Mouse (Mus musculus) embryonic facial prominence, embryonic 15.5 days (tissue): Measurements from ENCODE around the gene Olfr90. TPM values are rescaled to one million over a fixed set of nuclear protein-coding genes. Genes with fewer than 3 reads are reported as not detected.
A peak's percentile ranks its signal among the peaks of the same experiment; 100 is the strongest.

Source experiments
- ATAC-seq: fragments of 200-750 bp; cut with Nextera tagmentation; 2 replicates; pipeline ENCODE4 v1.8.0; 2017; ENCODE audit warnings: low read depth, moderate TSS enrichment; ENCODE audit not compliant: insufficient number of reproducible peaks, low FRiP score, low TSS enrichment
- H3K27ac ChIP-seq: fragments of 300-500 bp; sonication (generic); replicated peaks from 2 replicates; pipeline ENCODE4 v1.5.1; 2015; ENCODE audit warnings: mild to moderate bottlenecking, inconsistent platforms
- H3K27me3 ChIP-seq: fragments of 300-500 bp; sonication (generic); 2 replicates; pipeline ENCODE4 v1.6.1; 2015; ENCODE audit warnings: inconsistent platforms
- H3K36me3 ChIP-seq: fragments of 300-500 bp; sonication (generic); 2 replicates; pipeline ENCODE4 v1.6.1; 2015; ENCODE audit warnings: mild to moderate bottlenecking, inconsistent platforms
- H3K4me1 ChIP-seq: fragments of 300-500 bp; sonication (generic); 2 replicates; pipeline ENCODE4 v1.6.1; 2015; ENCODE audit warnings: inconsistent platforms
- H3K4me2 ChIP-seq: fragments of 300-500 bp; sonication (generic); replicated peaks from 2 replicates; pipeline ENCODE4 v1.6.1; 2015; ENCODE audit warnings: mild to moderate bottlenecking, inconsistent platforms
- H3K4me3 ChIP-seq: fragments of 300-500 bp; sonication (generic); replicated peaks from 2 replicates; pipeline ENCODE4 v1.5.1; 2015; ENCODE audit warnings: mild to moderate bottlenecking, inconsistent platforms
- H3K9ac ChIP-seq: fragments of 300-500 bp; sonication (generic); 2 replicates; pipeline ENCODE4 v1.6.1; 2015; ENCODE audit warnings: inconsistent platforms
- H3K9me3 ChIP-seq: fragments of 300-500 bp; sonication (generic); replicated peaks from 2 replicates; pipeline ENCODE4 v1.6.1; 2016; ENCODE audit warnings: inconsistent platforms
- WGBS: fragments of 180-500 bp; shearing (Covaris S2); methylation state at CpG from one replicate; pipeline ENCODE4 v1.1.7; 2015; 5-methylcytosine and 5-hydroxymethylcytosine counted together
- polyA plus RNA-seq: library from polyadenylated mRNA; unstranded; fragments of >200 nt; fragmentation: Nextera tagmentation; extraction: Ambion mirVana; gene quantifications from 2 replicates; pipeline ENCODE4 v1.2.1, GENCODE M21; 2015

Olfr90 gene
- polyA plus RNA-seq, 1 experiment from 2014 or later = 0.07 TPM

- ATAC-seq = peak; percentile 92
- no peaks in the 10 kb centered on the region for H3K9me3 ChIP-seq
- peak within 1 kb of the TSS; percentile 77 for H3K27ac ChIP-seq
- peaks cover 39% of the 10 kb centered on the region for H3K4me1 ChIP-seq
- peak within 1 kb of the TSS; percentile 68 for H3K4me3 ChIP-seq
- no peaks in the 10 kb centered on the region for H3K36me3 ChIP-seq
- peak within 1 kb of the TSS; percentile 67 for H3K9ac ChIP-seq
- H3K27me3 ChIP-seq = peaks cover 4% of the 10 kb centered on the region; the same call in 1 of the 2 replicates
- under 1% methylated on average over 49 of the region's 55 CpGs for WGBS
- H3K4me2 ChIP-seq = peak within 1 kb of the TSS; percentile 92
Observed at GRCm38 (mm10) chr17:37045611-37046311, 42.5 kb downstream of the Olfr90 start, which contains the start of gene Gabbr1. Gabbr1 (plus strand) TSS chr17:37045966.

DNA sequence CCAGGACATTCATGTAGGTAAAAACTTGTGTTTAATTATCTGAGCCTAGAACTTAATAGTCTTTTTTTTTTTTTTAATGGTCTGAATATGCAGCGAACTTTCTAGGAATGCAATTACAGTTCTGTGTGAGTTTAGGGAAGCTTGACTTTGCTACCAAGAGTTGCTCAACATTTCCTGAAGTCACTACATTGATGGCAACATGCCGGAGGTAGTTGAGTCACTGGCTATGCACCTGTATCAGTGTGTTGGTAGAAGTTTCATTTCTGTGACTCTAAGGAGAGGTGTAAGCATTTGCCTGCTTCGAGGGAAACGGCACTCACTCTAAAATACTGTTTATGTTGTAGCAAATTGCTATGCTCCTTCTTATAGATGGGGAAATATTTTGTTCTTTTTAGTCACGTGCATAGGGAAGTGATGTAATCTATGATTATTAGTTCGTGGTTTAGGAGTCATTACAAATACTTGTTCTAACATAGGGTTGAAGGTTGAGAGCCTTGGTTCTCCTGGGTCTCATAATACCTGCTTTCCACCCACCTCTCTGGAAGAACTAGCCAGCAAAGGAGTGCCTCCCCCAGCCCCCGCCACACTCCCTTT is 43.6 kb downstream of the Olfr90 start:
- Histone ChIP-seq H3K4me3 (peak overlapping the region; percentile 68), H3K27me3 (peaks cover 4% of the 10 kb centered on the region; the same call in 1 of the 2 replicates), H3K27ac (peak overlapping the region; percentile 77; the same call in 1 of the 2 replicates), H3K4me2 (peak overlapping the region; percentile 92; the same call in 1 of the 2 replicates), H3K9ac (no peak overlapping the region), H3K36me3 (no peaks in the 10 kb centered on the region), H3K4me1 (peaks cover 29% of the 10 kb centered on the region), H3K9me3 (no peaks in the 10 kb centered on the region)
- 62% methylated on average over 7 of the region's 7 CpGs for WGBS
- no peak for ATAC-seq

DNA sequence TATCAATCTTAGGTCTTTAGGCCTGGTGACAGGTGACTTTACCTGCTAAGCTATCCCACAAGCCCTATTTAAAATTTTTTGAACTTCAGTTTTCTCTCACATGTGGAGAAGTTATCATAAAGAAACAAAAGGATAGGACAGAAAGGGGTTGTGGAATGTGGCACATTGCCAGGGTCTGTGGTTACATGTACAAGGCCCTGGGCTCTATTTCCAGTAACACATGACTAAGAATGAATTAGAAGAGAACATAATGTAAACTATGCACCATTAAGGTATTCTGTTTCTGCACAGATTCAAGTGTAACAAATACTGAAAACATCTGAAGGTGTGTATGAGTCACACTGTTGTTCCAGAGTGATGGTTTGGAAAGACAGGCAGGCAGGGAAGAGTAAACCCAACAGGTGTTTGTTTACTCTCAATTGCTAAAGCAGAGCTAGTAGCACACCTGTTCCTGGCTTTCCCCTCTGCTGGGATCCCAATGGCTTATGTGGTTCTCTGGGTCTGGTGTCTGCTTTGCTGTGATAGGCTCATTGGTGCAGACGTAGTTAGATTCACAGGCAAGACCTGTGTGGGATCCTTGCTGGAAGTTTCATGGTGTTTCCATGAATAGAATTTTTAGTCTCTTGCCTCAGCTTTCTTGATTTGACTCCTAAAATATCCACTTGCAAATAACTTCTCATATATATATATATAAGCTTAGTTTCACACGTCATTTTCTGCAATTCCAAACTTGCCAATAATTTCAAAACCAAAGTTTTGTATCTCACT is 49.0 kb downstream of the Olfr90 start:
- H3K4me1 ChIP-seq = no peaks in the 10 kb centered on the region
- H3K4me2 ChIP-seq = no peak overlapping the region
- no peaks in the 10 kb centered on the region for H3K36me3 ChIP-seq
- H3K27me3 ChIP-seq = no peaks in the 10 kb centered on the region
- no peaks in the 10 kb centered on the region for H3K9me3 ChIP-seq
- ATAC-seq = no peak
- WGBS = 70% methylated on average over 2 of the region's 2 CpGs
- H3K9ac ChIP-seq = no peak overlapping the region
- no peak overlapping the region for H3K4me3 ChIP-seq
- no peak overlapping the region for H3K27ac ChIP-seq

Other genes starting within 250 kb of the Olfr90 start
- gene Trim15, start 221.3 kb downstream of the Olfr90 start, polyA plus RNA-seq = 0.15 and 0.17 TPM in 2 replicates
- gene Trim10, start 218.9 kb downstream of the Olfr90 start, polyA plus RNA-seq = 1.7 and 2.3 TPM in 2 replicates
- not detected in 2 replicates for gene Trim40, start 198.4 kb downstream of the Olfr90 start, polyA plus RNA-seq
- not detected in 2 replicates for gene Trim31, start 190.4 kb downstream of the Olfr90 start, polyA plus RNA-seq
- 7.5 and 9.4 TPM in 2 replicates for gene Rnf39, start 145.6 kb downstream of the Olfr90 start, polyA plus RNA-seq
- gene Ppp1r11, start 136.8 kb downstream of the Olfr90 start, polyA plus RNA-seq = 106 and 111 TPM in 2 replicates
- gene Znrd1, start 129.9 kb downstream of the Olfr90 start, polyA plus RNA-seq = 94.7 and 98.6 TPM in 2 replicates
- gene Znrd1as, start 129.9 kb downstream of the Olfr90 start, polyA plus RNA-seq = 5.7 and 5.9 TPM in 2 replicates
- gene 2410137M14Rik, start 107.3 kb downstream of the Olfr90 start, polyA plus RNA-seq = not detected in 2 replicates
- 0.67 and 0.95 TPM in 2 replicates for gene H2-M5, start 99.0 kb downstream of the Olfr90 start, polyA plus RNA-seq
- gene Zfp57, start 87.3 kb downstream of the Olfr90 start, polyA plus RNA-seq = 52.2 and 62.2 TPM in 2 replicates
- gene Mog, start 65.1 kb downstream of the Olfr90 start, polyA plus RNA-seq = 0.09 TPM in 1 of 2 replicates, not detected in the other
- gene Gabbr1, start 42.5 kb downstream of the Olfr90 start, polyA plus RNA-seq = 11.5 and 15.0 TPM in 2 replicates
- not detected in 2 replicates for gene Olfr91, start 9.8 kb upstream of the Olfr90 start, polyA plus RNA-seq
- not detected in 2 replicates for gene Olfr92, start 31.6 kb upstream of the Olfr90 start, polyA plus RNA-seq
- gene Olfr93, start 73.0 kb upstream of the Olfr90 start, polyA plus RNA-seq = 0.05 TPM in 1 of 2 replicates, not detected in the other
- gene Ubd, start 105.4 kb upstream of the Olfr90 start, polyA plus RNA-seq = 0.18 TPM in 1 of 2 replicates, not detected in the other
- gene Olfr94, start 112.5 kb upstream of the Olfr90 start, polyA plus RNA-seq = 0.12 TPM in 1 of 2 replicates, not detected in the other
- not detected in 2 replicates for gene Olfr95, start 124.6 kb upstream of the Olfr90 start, polyA plus RNA-seq
- gene Olfr96, start 131.6 kb upstream of the Olfr90 start, polyA plus RNA-seq = 0.14 and 0.31 TPM in 2 replicates
- gene Olfr97, start 148.8 kb upstream of the Olfr90 start, polyA plus RNA-seq = not detected in 2 replicates
- gene Olfr98, start 175.2 kb upstream of the Olfr90 start, polyA plus RNA-seq = not detected in 2 replicates
- 1.7 and 2.6 TPM in 2 replicates for gene H2-M3, start 181.7 kb upstream of the Olfr90 start, polyA plus RNA-seq
- 0.16 TPM in 1 of 2 replicates, not detected in the other for gene Olfr99, start 195.0 kb upstream of the Olfr90 start, polyA plus RNA-seq
- gene Olfr101, start 215.8 kb upstream of the Olfr90 start, polyA plus RNA-seq = 0.17 TPM in 1 of 2 replicates, not detected in the other
- 0.15 and 0.21 TPM in 2 replicates for gene Olfr102, start 228.6 kb upstream of the Olfr90 start, polyA plus RNA-seq